Mouse (Mus musculus) B cell, adult 2 months (primary cell): ENCODE results near the gene Trip11.

Source experiments
- DNase-seq, 2 experiments: peaks; one replicate each; pipeline ENCODE4 v3.0.0; 2022

The Trip11 gene

GRCm38 (mm10) chr12:101818608-101819370 lies 94.3 kb downstream of the Trip11 start, which contains the start of gene Fbln5:
Gene Fbln5, minus strand, starts transcription at chr12:101819055.
- peak; percentile 3 to 4 for DNase-seq

DNA sequence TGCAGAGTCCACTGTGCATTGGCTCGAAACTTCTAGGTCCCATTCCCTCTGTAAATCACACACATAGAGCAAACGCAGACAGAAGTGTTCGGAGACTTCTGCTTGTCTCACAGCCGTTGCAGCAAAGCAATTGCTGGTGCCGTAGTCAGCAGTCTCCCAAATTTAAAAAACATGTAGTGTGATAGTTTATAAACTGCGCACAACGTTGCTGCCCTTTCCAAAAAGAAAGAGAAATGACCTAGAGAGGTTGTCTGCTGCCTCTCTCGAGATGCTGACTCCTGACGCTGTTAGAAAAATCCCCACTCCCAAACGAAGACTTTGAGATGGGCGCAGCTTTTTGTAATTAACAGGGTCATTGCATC lies 94.8 kb downstream of the Trip11 start:
- no peak for DNase-seq

DNA sequence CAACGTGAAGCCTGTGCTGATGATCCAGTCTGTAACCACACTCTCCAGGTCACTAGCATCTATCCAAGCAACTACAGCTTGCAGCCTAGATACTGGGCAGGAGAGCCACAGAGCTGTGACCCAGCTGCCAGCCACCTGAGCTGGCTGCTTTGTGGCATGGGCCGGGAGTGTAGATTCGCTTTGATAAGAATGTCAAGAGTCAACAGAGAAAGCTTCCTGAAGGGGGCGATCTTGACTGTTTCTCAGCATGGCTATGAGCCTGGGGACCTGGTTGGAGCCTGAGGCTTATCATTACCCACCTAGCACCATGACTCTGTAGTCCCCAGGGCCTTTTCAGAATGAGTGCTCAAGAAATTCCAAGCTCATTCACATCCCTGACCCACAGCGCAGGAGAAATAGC lies 96.3 kb downstream of the Trip11 start:
- no peak for DNase-seq

GRCm38 (mm10) chr12:101815796-101816195 lies 97.3 kb downstream of the Trip11 start:
- no peak for DNase-seq

DNA sequence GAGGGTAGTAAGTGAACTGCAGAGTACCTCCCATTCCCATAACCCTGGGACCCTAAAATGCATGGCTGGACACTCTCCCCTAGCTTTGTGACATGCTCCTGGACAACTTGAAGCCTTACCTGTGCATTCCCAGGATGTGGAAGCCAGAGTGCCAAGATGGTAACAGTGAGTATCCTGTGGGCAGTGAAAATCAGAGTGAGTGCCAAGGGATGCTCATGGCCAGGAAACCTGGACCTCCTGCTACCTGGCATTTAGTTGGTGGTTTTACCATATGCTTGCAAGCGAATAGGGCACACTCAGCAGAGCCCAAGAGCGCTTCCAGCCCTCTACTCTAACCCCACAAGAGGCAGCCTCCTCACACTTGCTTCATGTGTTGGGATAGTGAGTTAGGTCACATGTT lies 98.6 kb downstream of the Trip11 start:
- DNase-seq, result no peak

- DNase-seq, result no peak
Observed at GRCm38 (mm10) chr12:101811181-101811580, 101.9 kb downstream of the Trip11 start.

DNA sequence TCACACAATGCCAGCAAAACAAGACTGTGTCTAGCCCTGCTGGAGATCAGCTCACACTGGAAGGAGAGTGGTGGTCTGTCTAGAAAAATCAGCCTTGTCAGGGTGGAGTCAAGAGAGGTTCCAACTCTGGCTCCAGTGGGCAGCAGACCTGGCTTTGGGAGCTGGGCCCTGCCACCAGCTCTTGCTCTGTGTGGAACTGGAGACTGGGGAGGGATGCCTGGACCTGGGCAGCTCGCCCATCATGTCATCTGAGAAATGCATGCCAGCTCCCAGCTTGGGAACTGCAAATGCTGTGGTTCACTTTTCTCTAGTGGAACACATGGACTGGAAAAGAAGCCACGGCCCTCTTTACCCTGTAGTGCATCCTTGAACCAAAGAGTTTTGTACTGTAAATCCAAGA lies 102.6 kb downstream of the Trip11 start:
- no peak for DNase-seq

- no peak for DNase-seq
Observed at GRCm38 (mm10) chr12:101807400-101807799, 105.7 kb downstream of the Trip11 start.

GRCm38 (mm10) chr12:101802445-101802844 lies 110.6 kb downstream of the Trip11 start:
- no peak for DNase-seq

DNA sequence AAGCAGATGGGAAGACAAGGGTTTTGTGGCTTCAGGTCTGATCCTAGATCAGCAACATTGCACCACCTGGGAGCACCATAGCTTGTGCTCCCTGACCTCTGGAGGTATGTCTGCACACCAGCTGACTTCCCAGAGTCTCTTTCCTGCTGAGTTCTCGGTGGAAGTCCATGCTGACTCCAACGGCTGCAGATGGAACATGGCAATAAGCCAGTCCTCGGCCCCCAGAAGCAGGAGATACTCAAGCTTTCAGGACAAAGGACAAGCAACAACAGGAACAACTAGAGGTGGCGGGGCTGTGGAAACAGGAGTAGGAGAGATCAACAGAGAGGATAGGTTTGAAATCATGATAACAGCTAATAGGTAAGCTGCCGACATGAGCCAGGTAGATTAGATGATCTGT lies 111.3 kb downstream of the Trip11 start:
- no peak for DNase-seq

- DNase-seq, result no peak
Observed at GRCm38 (mm10) chr12:101801051-101801450, 112.0 kb downstream of the Trip11 start.

DNA sequence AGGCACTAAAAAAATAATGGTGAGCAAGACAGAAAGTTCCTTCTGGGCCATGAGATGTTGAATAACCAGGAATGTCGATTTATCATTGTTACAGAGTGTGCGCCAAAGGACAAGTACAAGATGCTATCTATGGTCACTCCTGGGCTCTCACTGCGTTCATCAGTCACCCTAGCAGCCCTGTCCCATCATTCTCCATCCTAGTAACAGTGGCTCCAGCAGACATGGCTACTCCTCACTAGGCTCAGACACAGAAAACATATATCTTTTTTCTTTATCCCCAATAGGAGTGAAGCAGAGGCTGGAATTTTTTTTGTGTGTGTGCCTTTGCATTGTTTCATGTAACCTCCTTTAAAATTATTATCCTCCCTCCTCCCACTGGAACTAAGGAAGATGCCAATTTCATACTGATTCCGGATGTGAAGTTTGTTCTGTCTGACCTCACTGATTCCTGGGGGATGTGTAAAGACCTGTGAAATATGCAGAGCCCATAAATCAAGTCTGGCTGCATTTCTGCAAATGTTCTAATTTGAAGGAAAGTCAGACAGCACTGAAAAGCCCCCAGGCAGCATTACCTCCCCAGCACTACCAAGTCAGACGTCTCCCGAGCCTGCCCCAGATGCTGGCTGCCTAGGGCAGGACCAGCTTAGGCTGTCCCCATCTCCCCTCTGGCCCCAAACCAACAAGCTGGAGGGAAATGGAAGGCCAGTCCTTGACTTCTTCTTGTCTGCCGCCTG lies 114.7 kb downstream of the Trip11 start:
- DNase-seq, result no peak

DNA sequence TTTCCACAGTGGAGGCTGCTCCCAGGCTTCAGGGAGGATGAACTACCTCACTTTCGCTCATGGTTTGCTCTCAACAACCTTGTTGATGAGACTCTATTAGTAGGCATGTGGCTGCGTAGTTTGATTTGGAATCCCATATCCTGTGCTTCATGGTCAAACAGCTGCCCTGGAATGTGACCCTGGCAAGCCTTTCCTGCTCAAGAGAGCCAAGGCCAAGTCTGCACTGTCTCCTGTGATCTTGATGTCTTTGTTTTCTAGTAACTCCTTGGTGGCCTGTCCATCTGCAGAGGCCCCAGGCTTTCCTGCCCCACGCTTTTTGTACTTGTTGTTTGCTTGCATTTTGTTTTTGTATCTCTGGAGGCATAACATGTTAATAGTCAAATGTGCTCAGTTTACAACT lies 118.6 kb downstream of the Trip11 start:
- DNase-seq, result no peak

DNA sequence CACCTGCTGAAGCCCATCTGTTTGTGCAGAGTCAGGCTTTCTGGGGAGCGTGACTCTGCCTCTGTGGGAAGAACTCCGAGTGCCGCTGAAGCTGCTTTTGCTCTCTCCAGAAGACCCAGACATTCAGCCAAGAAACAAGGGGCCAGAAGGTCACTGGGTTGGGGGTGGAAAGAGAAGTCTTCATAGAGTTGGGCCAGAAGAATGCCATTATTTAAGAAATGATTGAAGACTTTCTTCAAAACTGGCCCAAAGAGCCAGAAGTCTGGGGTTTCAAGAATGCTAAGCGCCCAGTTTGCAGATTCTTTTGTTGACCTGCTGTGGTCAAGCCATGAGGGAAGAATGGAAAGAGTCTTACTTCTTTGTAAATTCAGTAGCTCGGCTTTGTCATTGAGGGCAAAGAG lies 119.8 kb downstream of the Trip11 start:
- DNase-seq, result no peak

DNA sequence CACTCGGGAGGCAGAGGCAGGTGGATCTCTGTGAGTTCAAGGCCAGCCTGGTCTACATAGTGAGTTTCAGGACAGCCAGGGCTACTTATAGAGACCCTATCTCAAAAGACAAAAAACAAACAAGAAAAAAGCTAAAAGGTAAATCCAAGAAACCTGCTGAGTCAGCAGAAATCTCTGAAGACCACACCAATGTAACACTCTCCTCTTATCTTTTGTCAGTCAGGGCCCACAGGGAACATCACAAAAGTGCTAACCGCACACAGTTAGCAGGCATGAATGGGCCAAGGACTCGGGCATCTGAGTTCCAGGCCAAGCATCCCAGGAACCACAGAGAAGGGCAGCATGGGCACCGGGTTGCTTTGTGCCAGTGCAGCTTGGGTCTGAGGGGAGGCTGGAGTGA lies 120.4 kb downstream of the Trip11 start:
- DNase-seq, result no peak

GRCm38 (mm10) chr12:101789767-101790166 lies 123.3 kb downstream of the Trip11 start:
- DNase-seq, result no peak

- DNase-seq, result no peak
Observed at GRCm38 (mm10) chr12:101789250-101789649, 123.8 kb downstream of the Trip11 start.
